Mouse (Mus musculus) embryonic facial prominence, embryonic 11.5 days (tissue): ENCODE measurements at regions not wholly inside any gene's neighbourhood (a gene's known extent, or its start where the extent isn't known, plus 50 kb on each side); places are given as distances from the start of the nearest gene placed in this dataset.

ENCODE experiments used
- ATAC-seq: fragments of 200-750 bp; cut with Nextera tagmentation; replicated peaks from 2 replicates; pipeline ENCODE4 v1.8.0; 2017; ENCODE audit warnings: low read depth; ENCODE audit not compliant: insufficient number of reproducible peaks, low FRiP score, low TSS enrichment
- DNase-seq: peaks from one replicate; pipeline ENCODE4 v3.0.0-alpha.2; 2015; ENCODE audit warnings: low spot score
- H3K27ac ChIP-seq: fragments of 300-500 bp; sonication (generic); replicated peaks from 2 replicates; pipeline ENCODE4 v1.5.1; 2014; ENCODE audit warnings: mild to moderate bottlenecking, low read depth, low read length, control low read depth
- H3K27me3 ChIP-seq: fragments of 300-500 bp; sonication (generic); 2 replicates; pipeline ENCODE4 v1.6.1; 2014; ENCODE audit warnings: mild to moderate bottlenecking, low read length, moderate library complexity, mixed read lengths; ENCODE audit not compliant: control insufficient read depth, insufficient read depth
- H3K36me3 ChIP-seq: fragments of 300-500 bp; sonication (generic); replicated peaks from 2 replicates; pipeline ENCODE4 v1.6.1; 2014; ENCODE audit warnings: low read depth, mild to moderate bottlenecking, low read length, moderate library complexity, mixed read lengths; ENCODE audit not compliant: control insufficient read depth, insufficient read depth
- H3K4me1 ChIP-seq: fragments of 300-500 bp; sonication (generic); 2 replicates; pipeline ENCODE4 v1.6.1; 2014; ENCODE audit warnings: low read length, mixed read lengths; ENCODE audit not compliant: control insufficient read depth, insufficient read depth
- H3K4me2 ChIP-seq: fragments of 300-500 bp; sonication (generic); 2 replicates; pipeline ENCODE4 v1.6.1; 2014; ENCODE audit warnings: low read depth, mild to moderate bottlenecking, control low read depth, low read length, moderate library complexity
- H3K4me3 ChIP-seq: fragments of 300-500 bp; sonication (generic); 2 replicates; pipeline ENCODE4 v1.5.1; 2014; ENCODE audit warnings: low read depth, low read length, control low read depth
- H3K9ac ChIP-seq: fragments of 300-500 bp; sonication (generic); replicated peaks from 2 replicates; pipeline ENCODE4 v1.6.1; 2014; ENCODE audit warnings: mild to moderate bottlenecking, control low read depth, low read length
- H3K9me3 ChIP-seq: fragments of 300-500 bp; sonication (generic); replicated peaks from 2 replicates; pipeline ENCODE4 v1.6.1; 2016; ENCODE audit warnings: mild to moderate bottlenecking, low read length, inconsistent platforms, mixed read lengths; ENCODE audit not compliant: control insufficient read depth
- WGBS: fragments of 180-500 bp; shearing (Covaris S2); extraction: QIAGEN DNeasy Blood & Tissue Kit; methylation state at CpG from one replicate; pipeline ENCODE4 v1.1.7; 2014; 5-methylcytosine and 5-hydroxymethylcytosine counted together

GRCm38 (mm10) chr3:80541382-80541781 is 261.3 kb downstream of the Gria2 start:
- H3K36me3 ChIP-seq = no peaks in the 10 kb centered on the region
- H3K27ac ChIP-seq = no peak overlapping the region
- H3K4me1 ChIP-seq = no peaks in the 10 kb centered on the region
- ATAC-seq (no peak), DNase-seq (no peak)
- no peak overlapping the region for H3K4me3 ChIP-seq
- H3K27me3 ChIP-seq = no peaks in the 10 kb centered on the region
- H3K4me2 ChIP-seq = no peak overlapping the region
- H3K9me3 ChIP-seq = no peaks in the 10 kb centered on the region
- H3K9ac ChIP-seq = no peak overlapping the region

GRCm38 (mm10) chr3:80533706-80534349 is 268.8 kb downstream of the Gria2 start:
- DNase-seq = no peak
- Histone ChIP-seq H3K4me3 (no peak overlapping the region), H3K9ac (no peak overlapping the region), H3K36me3 (no peaks in the 10 kb centered on the region), H3K27ac (no peak overlapping the region), H3K4me2 (no peak overlapping the region), H3K27me3 (no peaks in the 10 kb centered on the region), H3K4me1 (no peaks in the 10 kb centered on the region), H3K9me3 (no peaks in the 10 kb centered on the region)
- 89% methylated on average over 4 of the region's 4 CpGs for WGBS
- no peak for ATAC-seq

GRCm38 (mm10) chr3:80514026-80514425 is 288.6 kb downstream of the Gria2 start:
- no peak overlapping the region for H3K4me2 ChIP-seq
- WGBS = 39% methylated on average over 1 of the region's 1 CpGs

GRCm38 (mm10) chr3:80509185-80509584 is 293.4 kb downstream of the Gria2 start:
- Histone ChIP-seq H3K27me3 (no peaks in the 10 kb centered on the region), H3K4me3 (no peak overlapping the region), H3K9me3 (no peaks in the 10 kb centered on the region), H3K36me3 (no peaks in the 10 kb centered on the region), H3K4me2 (no peak overlapping the region), H3K4me1 (no peaks in the 10 kb centered on the region), H3K27ac (no peak overlapping the region), H3K9ac (no peak overlapping the region)
- ATAC-seq (no peak), DNase-seq (no peak)
- 68% methylated on average over 1 of the region's 1 CpGs for WGBS

More at GRCm38 (mm10) chr3:80514026-80514425, 288.6 kb downstream of the Gria2 start:
- ATAC-seq (no peak), DNase-seq (peak; percentile 3)
- Histone ChIP-seq H3K9ac (no peak overlapping the region), H3K36me3 (no peaks in the 10 kb centered on the region), H3K9me3 (no peaks in the 10 kb centered on the region), H3K27ac (no peak overlapping the region), H3K27me3 (no peaks in the 10 kb centered on the region), H3K4me1 (no peaks in the 10 kb centered on the region), H3K4me3 (no peak overlapping the region)

GRCm38 (mm10) chr3:80506701-80507100 is 295.9 kb downstream of the Gria2 start:
- WGBS = 52% methylated on average over 1 of the region's 1 CpGs
- Histone ChIP-seq H3K9me3 (no peaks in the 10 kb centered on the region), H3K4me3 (no peak overlapping the region), H3K4me2 (no peak overlapping the region), H3K27me3 (no peaks in the 10 kb centered on the region), H3K9ac (no peak overlapping the region), H3K4me1 (no peaks in the 10 kb centered on the region), H3K36me3 (no peaks in the 10 kb centered on the region), H3K27ac (no peak overlapping the region)
- DNase-seq (no peak), ATAC-seq (no peak)

- no peak for ATAC-seq
- no peak overlapping the region for H3K9ac ChIP-seq
- 67% methylated on average over 1 of the region's 1 CpGs for WGBS
Measured at GRCm38 (mm10) chr3:80501117-80501516, 301.5 kb downstream of the Gria2 start.

GRCm38 (mm10) chr3:80496556-80496955 is 306.1 kb downstream of the Gria2 start:
- Histone ChIP-seq H3K4me2 (no peak overlapping the region), H3K36me3 (no peaks in the 10 kb centered on the region), H3K4me1 (no peaks in the 10 kb centered on the region), H3K9me3 (no peaks in the 10 kb centered on the region), H3K27me3 (no peaks in the 10 kb centered on the region), H3K4me3 (no peak overlapping the region), H3K27ac (no peak overlapping the region), H3K9ac (no peak overlapping the region)
- DNase-seq = no peak
- ATAC-seq = no peak
- WGBS = 93% methylated on average over 2 of the region's 2 CpGs

More at GRCm38 (mm10) chr3:80501117-80501516, 301.5 kb downstream of the Gria2 start:
- Histone ChIP-seq H3K4me2 (no peak overlapping the region), H3K4me3 (no peak overlapping the region), H3K27me3 (no peaks in the 10 kb centered on the region), H3K9me3 (no peaks in the 10 kb centered on the region), H3K36me3 (no peaks in the 10 kb centered on the region), H3K4me1 (no peaks in the 10 kb centered on the region), H3K27ac (no peak overlapping the region)
- DNase-seq = no peak

- Histone ChIP-seq H3K4me2 (no peak overlapping the region), H3K4me3 (no peak overlapping the region), H3K27me3 (no peaks in the 10 kb centered on the region), H3K9me3 (no peaks in the 10 kb centered on the region), H3K27ac (no peak overlapping the region), H3K9ac (no peak overlapping the region), H3K4me1 (no peaks in the 10 kb centered on the region), H3K36me3 (no peaks in the 10 kb centered on the region)
- no peak for DNase-seq
- 74% methylated on average over 3 of the region's 3 CpGs for WGBS
- no peak for ATAC-seq
Measured at GRCm38 (mm10) chr3:80484168-80484833, 318.3 kb downstream of the Gria2 start.
